Mouse (Mus musculus): Measurements from ENCODE around the gene Gm20547. TPM values are rescaled to one million over a fixed set of nuclear protein-coding genes. Genes with fewer than 3 reads are reported as not detected.

The Gm20547 gene
- polyA plus RNA-seq, 1 experiment, result 0.58 TPM

DNA sequence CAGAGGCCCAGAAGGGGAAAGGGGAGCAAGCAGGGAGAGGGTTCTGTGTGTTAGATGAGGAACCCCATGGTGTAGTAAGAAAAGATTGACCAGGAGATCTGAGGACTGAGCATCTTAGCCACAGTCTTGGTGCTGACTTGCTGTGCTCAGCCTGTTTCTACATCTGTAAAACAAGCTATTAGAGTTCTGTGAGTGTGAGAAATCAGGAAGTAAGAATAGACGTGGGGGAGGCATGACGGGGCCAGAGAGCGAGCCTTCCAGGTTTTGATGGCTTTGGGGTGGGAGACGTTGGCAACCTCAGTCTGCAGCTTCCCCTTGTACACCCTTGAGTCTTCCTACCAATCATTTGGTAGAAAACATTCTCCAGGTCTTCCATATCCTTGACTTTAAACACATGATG lies 23.2 kb downstream of the Gm20547 start:
- H3K27ac ChIP-seq (ENCODE audit: insufficient read depth, low read length), result no peak overlapping the region
- no peak overlapping the region for H3K4me3 ChIP-seq (ENCODE audit: insufficient read depth, low read length)
- H3K4me1 ChIP-seq (ENCODE audit: control insufficient read depth, insufficient read depth, low read length), result no peaks in the 10 kb centered on the region
- TF ChIP-seq CTCF (IDR thresholded peaks at IDR 0.05; ENCODE audit: borderline replicate concordance, insufficient read depth, low read length) (no peak), POLR2A (IDR thresholded peaks at IDR 0.05; ENCODE audit: low read depth, low read length) (no peak)

DNA sequence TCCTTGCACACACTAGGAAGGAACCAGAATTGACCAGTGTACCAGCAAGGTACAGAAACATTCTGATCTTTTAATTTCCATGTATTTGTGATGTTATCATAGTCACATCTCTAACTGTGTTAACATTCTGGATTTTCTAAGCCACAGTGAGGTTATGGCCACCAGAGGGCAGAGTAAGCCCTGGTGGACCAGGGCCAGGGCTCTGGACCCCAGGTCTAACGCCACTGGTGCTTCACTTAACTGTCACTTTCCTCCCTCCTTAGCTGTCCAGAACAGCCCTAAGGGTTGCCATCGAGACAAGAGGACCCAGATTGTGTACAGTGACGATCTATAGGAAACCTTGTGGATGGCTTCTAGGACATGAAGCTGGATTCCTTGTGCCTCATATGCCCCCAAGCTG lies 26.0 kb downstream of the Gm20547 start:
- Histone ChIP-seq H3K4me1 (ENCODE audit: control insufficient read depth, insufficient read depth, low read length) (0 out of 2 replicates have a peak, but pooled peaks cover 3% of the 10 kb centered on the region), H3K27ac (ENCODE audit: insufficient read depth, low read length) (no peak overlapping the region), H3K4me3 (ENCODE audit: insufficient read depth, low read length) (no peak overlapping the region)
- peak; percentile 62 for TF ChIP-seq CTCF (IDR thresholded peaks at IDR 0.05; ENCODE audit: borderline replicate concordance, insufficient read depth, low read length)
- no peak for TF ChIP-seq POLR2A (IDR thresholded peaks at IDR 0.05; ENCODE audit: low read depth, low read length)

DNA sequence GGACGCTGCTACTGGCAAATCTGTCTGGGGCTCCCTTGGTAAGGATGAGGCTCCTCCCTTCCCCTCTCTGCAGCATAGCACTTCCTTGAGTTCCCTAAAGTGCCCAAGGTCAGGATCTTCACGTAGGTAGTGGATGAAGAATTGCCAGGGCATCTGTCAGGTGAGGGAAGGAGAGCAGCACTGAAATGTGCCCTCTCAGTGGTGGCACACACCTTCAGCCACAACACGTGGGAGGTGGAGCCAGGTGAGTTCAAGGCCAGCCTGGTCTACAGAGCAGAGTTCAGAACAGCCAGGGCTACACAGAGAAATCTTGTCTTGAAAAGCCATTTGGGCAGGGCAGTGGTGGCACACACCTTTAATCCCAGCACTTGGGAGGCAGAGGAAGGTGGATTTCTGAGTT lies 27.1 kb downstream of the Gm20547 start:
- Histone ChIP-seq H3K4me3 (ENCODE audit: insufficient read depth, low read length) (no peak overlapping the region), H3K27ac (ENCODE audit: insufficient read depth, low read length) (no peak overlapping the region), H3K4me1 (ENCODE audit: control insufficient read depth, insufficient read depth, low read length) (0 out of 2 replicates have a peak, but pooled peaks cover 3% of the 10 kb centered on the region)
- TF ChIP-seq CTCF (IDR thresholded peaks at IDR 0.05; ENCODE audit: borderline replicate concordance, insufficient read depth, low read length) (no peak), POLR2A (IDR thresholded peaks at IDR 0.05; ENCODE audit: low read depth, low read length) (no peak)

- H3K27ac ChIP-seq (ENCODE audit: insufficient read depth, low read length), result no peak overlapping the region
- TF ChIP-seq POLR2A (IDR thresholded peaks at IDR 0.05; ENCODE audit: low read depth, low read length) (no peak), CTCF (IDR thresholded peaks at IDR 0.05; ENCODE audit: borderline replicate concordance, insufficient read depth, low read length) (no peak)
- 0 out of 2 replicates have a peak, but pooled peaks cover 3% of the 10 kb centered on the region for H3K4me1 ChIP-seq (ENCODE audit: control insufficient read depth, insufficient read depth, low read length)
- H3K4me3 ChIP-seq (ENCODE audit: insufficient read depth, low read length), result no peak overlapping the region
Observed at GRCm38 (mm10) chr17:34853511-34853910, 28.3 kb downstream of the Gm20547 start.

DNA sequence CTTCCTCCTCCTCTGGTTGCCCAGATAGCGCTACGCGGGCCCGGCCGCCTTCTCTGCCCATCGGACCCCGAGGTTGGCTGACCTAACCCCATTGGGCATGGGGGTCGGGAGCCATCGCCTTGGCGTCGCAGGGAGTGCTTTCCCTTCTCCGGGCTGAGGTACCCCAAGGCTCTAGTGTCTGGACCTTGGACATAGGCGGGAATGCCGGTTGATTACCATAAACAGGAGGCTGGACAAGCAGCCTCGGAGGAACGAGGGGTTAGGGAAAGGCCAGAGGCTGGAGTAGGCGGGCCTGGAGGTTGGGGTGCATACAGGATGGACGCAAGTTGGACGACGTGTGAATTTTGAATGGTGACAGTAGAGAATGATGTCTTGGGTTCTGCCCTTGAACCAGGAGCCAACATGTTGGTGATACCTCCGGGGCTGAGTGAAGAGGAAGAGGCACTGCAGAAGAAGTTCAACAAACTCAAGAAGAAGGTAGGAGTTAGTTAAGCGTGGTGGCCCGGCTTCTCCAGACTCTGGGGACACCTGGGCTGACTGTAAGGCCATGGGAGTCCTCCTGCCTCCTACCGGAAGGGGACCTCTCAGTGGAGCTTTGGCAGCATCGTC lies 31.2 kb downstream of the Gm20547 start:
- Histone ChIP-seq H3K27ac (ENCODE audit: insufficient read depth, low read length) (no peak overlapping the region), H3K4me3 (ENCODE audit: insufficient read depth, low read length) (peak overlapping the region; percentile 84), H3K4me1 (ENCODE audit: control insufficient read depth, insufficient read depth, low read length) (0 out of 2 replicates have a peak, but pooled peaks cover 3% of the 10 kb centered on the region)
- no peak for TF ChIP-seq POLR2A (IDR thresholded peaks at IDR 0.05; ENCODE audit: low read depth, low read length)
- TF ChIP-seq CTCF (IDR thresholded peaks at IDR 0.05; ENCODE audit: borderline replicate concordance, insufficient read depth, low read length), result no peak

DNA sequence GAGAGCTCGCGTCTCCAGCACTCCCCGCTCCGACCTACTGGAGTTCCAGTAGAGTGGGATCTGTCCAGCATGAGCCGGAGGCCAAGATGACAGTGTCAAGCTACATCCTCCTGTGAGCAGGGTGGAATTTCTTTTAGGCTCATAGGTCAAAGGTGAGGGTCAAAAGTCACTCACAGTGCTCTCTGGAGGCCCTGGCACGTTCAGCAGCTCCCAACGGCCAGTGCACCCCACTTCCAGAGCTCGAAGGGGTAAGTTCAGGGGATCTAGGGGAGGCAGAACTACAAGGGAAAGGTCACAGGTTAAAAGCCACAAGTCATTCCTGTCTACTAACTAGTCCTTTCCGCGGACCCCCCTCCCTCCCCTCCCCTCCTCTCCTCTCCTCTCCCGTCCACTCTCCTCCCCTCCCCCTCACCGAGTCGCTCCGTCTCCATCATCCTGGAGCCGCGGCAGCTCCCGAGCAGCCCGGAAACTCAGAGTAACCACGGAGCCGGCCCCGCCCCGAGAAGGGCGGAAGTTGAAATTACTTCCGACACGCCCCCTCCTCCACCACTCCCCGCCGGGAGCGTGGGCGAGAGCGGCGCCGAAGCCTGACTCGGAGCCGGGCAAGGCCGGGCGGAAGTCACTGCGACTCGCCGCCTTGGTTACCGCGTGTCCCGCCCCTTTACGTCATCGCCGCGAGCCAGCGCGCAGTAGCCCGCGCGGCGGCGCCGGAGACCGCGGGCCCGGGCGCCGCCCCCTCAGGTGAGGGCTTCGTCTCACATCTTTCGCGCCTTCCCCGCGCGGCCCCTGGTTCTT lies 31.9 kb downstream of the Gm20547 start, which contains the start of the genes Skiv2l and Nelfe:
TSS of gene Skiv2l (minus strand) at position 489 of the 795 bp plus-strand sequence.
TSS of gene Nelfe (plus strand) at position 670 of the 795 bp plus-strand sequence.
- Histone ChIP-seq H3K4me1 (ENCODE audit: control insufficient read depth, insufficient read depth, low read length) (0 out of 2 replicates have a peak, but pooled peaks cover 3% of the 10 kb centered on the region), H3K27ac (ENCODE audit: insufficient read depth, low read length) (no peak within 1 kb of the TSS), H3K4me3 (ENCODE audit: insufficient read depth, low read length) (peak within 1 kb of the TSS; percentile 88)
- TF ChIP-seq CTCF (IDR thresholded peaks at IDR 0.05; ENCODE audit: borderline replicate concordance, insufficient read depth, low read length), result no peak
- peak; percentile 64 for TF ChIP-seq POLR2A (IDR thresholded peaks at IDR 0.05; ENCODE audit: low read depth, low read length)

DNA sequence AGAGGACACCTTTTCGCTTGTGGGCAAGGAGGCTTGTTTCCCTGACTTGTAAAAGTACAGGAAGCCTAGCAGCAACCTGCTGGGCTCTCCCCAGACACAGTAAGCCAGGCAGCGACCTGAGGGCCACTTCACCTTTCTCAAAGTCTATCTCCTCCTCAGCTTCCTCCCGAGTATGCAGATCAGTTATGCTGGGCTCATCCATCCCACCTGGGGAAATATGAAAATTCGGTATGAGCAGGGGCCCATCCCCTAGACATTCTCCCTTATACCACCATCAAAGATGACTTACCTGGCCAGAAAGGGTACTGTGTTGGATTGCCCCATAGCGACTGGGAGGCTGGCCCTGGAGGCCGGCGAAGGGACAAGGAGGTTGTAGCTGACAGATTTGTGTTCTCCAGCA lies 34.2 kb downstream of the Gm20547 start:
- TF ChIP-seq POLR2A (IDR thresholded peaks at IDR 0.05; ENCODE audit: low read depth, low read length), result no peak
- Histone ChIP-seq H3K27ac (ENCODE audit: insufficient read depth, low read length) (no peak overlapping the region), H3K4me1 (ENCODE audit: control insufficient read depth, insufficient read depth, low read length) (0 out of 2 replicates have a peak, but pooled peaks cover 3% of the 10 kb centered on the region), H3K4me3 (ENCODE audit: insufficient read depth, low read length) (no peak overlapping the region)

DNA sequence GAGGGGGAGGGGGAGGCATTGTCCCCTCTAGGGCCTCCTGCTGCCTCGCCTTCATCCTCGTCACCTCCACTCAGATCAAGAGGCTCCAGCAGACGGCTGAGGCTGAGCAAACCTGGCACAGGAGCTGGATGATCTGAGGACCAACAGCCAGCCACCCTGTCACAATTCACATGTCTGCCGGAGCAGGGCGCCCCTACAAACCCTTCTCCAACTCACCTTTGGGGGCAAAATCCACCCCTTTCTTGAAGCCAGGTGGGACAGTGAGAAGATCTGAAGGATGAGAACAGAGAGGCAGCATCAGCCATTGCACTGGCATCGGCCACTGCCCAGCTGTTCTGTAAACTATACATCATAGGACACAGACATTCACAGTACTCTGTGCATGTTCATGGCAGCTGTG lies 34.6 kb downstream of the Gm20547 start:
- H3K4me3 ChIP-seq (ENCODE audit: insufficient read depth, low read length), result no peak overlapping the region
- TF ChIP-seq CTCF (IDR thresholded peaks at IDR 0.05; ENCODE audit: borderline replicate concordance, insufficient read depth, low read length) (no peak), POLR2A (IDR thresholded peaks at IDR 0.05; ENCODE audit: low read depth, low read length) (no peak)
- no peak overlapping the region for H3K27ac ChIP-seq (ENCODE audit: insufficient read depth, low read length)
- H3K4me1 ChIP-seq (ENCODE audit: control insufficient read depth, insufficient read depth, low read length), result 0 out of 2 replicates have a peak, but pooled peaks cover 3% of the 10 kb centered on the region

DNA sequence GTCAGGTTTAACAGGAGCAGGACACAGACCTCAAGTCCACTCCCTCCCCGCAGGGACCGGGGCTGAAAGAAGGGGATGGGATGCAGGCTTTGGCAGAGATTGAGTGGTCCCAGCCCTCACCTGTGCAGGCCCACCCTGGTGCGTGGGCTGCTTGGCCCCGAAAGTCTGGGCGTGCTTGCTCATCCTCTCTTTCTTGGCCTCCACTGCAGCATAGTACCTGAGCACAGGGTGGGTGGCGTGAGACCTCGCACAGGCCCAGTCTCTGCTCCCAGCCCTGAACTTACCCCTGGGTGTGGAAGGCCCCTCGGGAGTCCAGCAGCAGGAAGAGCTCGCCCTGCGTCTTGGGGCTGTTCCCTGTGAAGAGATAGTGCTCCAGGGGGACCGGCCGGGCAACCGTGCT lies 37.0 kb downstream of the Gm20547 start:
- no peak overlapping the region for H3K27ac ChIP-seq (ENCODE audit: insufficient read depth, low read length)
- TF ChIP-seq POLR2A (IDR thresholded peaks at IDR 0.05; ENCODE audit: low read depth, low read length) (no peak), CTCF (IDR thresholded peaks at IDR 0.05; ENCODE audit: borderline replicate concordance, insufficient read depth, low read length) (no peak)
- H3K4me1 ChIP-seq (ENCODE audit: control insufficient read depth, insufficient read depth, low read length), result no peaks in the 10 kb centered on the region
- H3K4me3 ChIP-seq (ENCODE audit: insufficient read depth, low read length), result no peak overlapping the region

Data from embryonic fibroblast, embryonic 13.5 days (primary cell).